Mouse (Mus musculus) pancreas, adult 10 weeks (tissue): ENCODE data around the gene Bdp1. TPM values are rescaled to one million over a fixed set of nuclear protein-coding genes. Genes with fewer than 3 reads are reported as not detected.

Experiments used
- polyA plus RNA-seq: library from polyadenylated mRNA; stranded (reverse); fragments of 350-450 nt; fragmentation: Illumina TruSeq; extraction: RNeasy Lipid Tissue Mini Kit (QIAGEN cat#74804); gene quantifications from one replicate; pipeline ENCODE4 v1.2.3, GENCODE M21; 2015; ENCODE audit warnings: low read depth, low replicate concordance; ENCODE audit not compliant: insufficient read depth

The Bdp1 gene
- polyA plus RNA-seq: 4.8 TPM

DNA sequence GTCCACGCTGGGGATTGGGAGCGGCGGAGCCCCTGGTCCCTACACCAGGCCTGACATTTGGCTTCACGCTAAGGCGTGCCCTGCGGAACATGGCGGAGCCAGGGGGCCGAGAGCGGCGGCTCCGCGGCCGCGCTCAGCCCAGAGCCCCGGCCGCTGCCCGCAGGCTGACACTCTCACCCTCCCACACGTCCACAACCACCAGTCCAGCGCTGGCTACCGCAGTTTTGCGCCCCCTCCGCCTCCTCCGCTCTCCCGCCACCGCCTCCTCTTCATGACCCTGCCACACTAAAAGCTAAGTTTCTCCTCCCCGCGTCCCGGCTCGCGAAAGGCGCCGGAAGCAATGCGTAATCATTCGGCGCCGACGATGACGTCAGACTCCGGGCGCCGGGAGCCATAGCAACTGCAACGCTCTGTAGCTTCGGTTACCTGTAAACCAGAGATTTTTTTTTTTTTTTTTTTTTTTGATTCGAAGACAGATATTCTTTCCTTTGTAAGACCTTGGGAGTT lies at the start of gene Bdp1:
Bdp1 (minus strand) TSS at position 323 of the 507 bp plus-strand sequence.

DNA sequence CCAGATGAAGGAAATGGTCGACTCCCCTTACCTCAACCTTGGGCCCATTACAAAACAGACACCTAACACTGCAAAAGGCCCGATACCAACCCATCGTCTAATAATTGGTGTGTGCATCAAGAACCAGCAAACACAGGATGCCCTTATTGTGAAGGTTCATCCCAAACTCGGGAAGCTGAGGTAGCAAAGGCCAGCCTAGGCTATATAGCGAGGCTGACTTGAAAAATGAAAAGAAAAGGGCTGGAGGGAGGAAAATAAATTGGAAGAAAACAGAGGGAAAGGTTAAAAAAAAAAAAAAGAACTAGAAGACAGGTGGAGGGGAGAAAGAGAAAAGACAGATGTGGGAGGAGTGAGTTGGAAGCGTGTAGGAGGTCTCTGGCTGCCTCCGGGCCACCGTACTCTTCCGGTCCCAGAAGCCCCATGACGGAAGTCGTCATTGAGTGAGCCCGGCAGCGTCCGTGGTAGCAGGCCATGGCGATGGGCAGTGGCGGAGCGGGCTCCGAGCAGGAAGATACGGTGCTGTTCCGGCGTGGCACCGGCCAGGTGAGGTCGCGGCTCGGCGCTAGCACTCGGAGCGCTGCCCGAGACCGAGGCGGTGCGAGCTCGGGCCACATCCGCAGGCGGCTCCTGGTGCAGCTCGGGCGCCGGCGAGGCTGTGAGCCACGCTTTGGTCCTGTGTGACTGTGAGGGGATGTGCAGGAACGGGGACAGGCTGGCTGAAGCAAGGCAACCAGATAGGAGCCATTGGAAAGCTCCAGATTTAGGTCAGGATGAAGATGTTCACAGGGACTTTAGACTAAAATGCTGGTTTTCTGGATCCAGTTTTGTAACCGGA lies 20.8 kb upstream of the Bdp1 start, which contains the start of gene Smn1:
Smn1 (plus strand) TSS at position 430 of the 835 bp plus-strand sequence.

DNA sequence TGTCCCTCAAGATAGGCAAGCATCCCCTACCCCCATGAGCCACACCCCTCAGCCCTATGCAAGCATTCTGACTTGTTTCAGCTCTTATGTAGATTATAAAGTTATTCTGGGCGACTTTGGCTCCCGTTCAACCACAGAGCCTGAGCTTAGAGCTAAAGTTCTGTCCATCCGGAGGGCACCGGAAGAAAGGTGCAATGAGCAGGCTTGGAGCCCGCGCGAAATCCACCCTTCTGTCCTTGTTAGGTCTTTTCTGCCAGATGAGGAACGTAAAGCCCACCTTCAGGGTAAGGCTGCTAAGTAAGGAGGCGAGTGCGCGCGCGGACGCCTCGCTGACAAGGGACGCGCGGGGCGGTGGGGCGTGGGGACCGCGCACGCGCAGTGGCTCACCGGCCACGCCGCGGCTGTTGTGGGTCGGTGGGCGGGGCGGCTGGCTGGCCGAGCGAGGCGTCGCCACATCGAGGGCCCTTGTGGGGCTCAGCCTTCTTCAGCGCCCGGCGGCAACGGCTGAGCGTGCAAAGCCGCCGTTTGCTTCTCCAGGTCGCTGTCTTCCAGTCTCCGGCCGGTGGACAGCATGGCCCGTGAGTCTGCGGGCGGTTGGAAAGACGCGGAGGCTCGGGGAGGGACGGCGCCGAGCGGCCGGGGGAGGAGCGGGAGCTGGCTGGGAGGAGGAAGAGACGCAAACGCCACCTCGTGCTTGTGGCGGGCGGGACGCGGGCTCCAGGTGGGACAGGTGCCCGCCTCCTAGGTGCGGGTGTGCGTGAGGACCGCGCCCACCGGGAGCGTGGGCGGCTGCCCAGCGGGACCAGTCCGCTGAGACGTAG lies 4.0 kb upstream of the Bdp1 start, which contains the start of gene Serf1:
Serf1 (plus strand) TSS at position 361 of the 821 bp plus-strand sequence.

DNA sequence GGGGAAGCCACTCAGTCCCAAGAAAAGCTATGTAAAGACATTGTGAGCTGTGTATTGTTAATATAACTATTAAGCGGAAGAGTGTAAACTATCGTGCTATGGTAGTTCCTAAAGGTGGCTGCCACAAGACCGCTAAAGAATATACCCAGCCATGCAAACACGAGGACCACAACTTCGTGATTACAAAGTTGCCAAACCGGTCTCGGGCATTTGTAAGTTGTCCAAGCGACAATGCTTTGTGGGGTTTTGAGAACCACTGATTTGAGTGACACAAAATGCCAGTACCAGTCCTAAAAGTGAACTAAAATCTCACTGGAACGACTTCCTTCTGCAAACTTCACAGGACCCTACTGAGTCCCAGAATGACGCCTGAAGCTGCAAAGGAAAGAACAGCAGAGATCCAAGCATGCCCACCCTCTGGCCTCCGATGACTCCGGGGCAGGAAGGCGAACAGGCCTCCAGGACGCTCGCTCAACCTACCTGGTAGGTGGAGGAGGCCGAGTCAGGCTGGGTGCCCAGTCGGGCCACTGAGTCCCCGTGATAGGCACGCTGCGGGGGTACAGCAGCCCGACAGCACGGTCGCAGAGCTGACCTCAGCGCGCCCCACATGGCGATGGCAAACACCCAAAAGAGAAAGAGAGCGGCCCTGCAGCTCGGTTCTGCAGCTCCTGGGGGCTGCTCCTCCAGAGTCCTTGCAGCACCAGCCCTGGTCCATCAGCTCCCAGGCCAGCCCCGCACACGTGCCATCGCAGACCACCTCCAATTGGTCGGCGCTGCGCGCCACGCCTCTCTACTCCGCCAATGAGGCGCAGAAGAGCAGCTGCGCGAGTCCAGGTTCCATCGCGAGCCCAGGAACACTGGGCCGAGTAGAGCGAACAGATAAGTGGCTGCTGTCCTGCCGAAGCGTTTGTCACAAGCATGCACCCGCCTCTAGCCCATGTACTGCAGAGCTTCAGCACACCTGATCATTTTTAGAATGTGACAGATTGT lies 88.7 kb downstream of the Bdp1 start, which contains the start of gene Mccc2:
Mccc2 (minus strand) TSS at position 734 of the 990 bp plus-strand sequence.

Other genes with a start within 250 kb of the Bdp1 start
- gene Cartpt, start 203.0 kb downstream of the Bdp1 start, polyA plus RNA-seq: not detected
- gene Mccc2, start 88.4 kb downstream of the Bdp1 start, polyA plus RNA-seq: 13.0 TPM
- gene Serf1, start 3.9 kb upstream of the Bdp1 start, polyA plus RNA-seq: 17.2 TPM
- gene Smn1, start 20.8 kb upstream of the Bdp1 start, polyA plus RNA-seq: 9.9 TPM
- gene Naip2, start 98.0 kb upstream of the Bdp1 start, polyA plus RNA-seq: 0.90 TPM
- gene Naip5, start 142.3 kb upstream of the Bdp1 start, polyA plus RNA-seq: 0.50 TPM
- 0.87 TPM for gene Naip6, start 213.6 kb upstream of the Bdp1 start, polyA plus RNA-seq